Mouse (Mus musculus) spleen, postnatal 36 days (tissue): ENCODE data around the gene Gm10718.
"Not testable (repeated sequence)": the region's sequence is repeated elsewhere in the genome, so short reads cannot be mapped to it uniquely, and the experiment has no call there.

Experiments used
- DNase-seq, 2 experiments: peaks; one replicate each; pipeline ENCODE4 v3.0.0; 2022; ENCODE audit warnings: low spot score in 2 of 2, mixed read lengths in 1 of 2

Gm10718 gene

GRCm38 (mm10) chr9:3023312-3023984 is at the start of gene Gm10718:
Gm10718 (plus strand) TSS chr9:3023547.
- peak; percentile 44 to 72 for DNase-seq

- DNase-seq, result peak; percentile 9 to 26
Measured at GRCm38 (mm10) chr9:3000445-3000972, 22.8 kb upstream of the Gm10718 start, which contains the start of gene Gm10722. Gm10722 (plus strand) TSS chr9:3000922.

- peak; percentile 49 to 55 for DNase-seq
Measured at GRCm38 (mm10) chr9:3001006-3001405, 22.3 kb upstream of the Gm10718 start.

GRCm38 (mm10) chr9:3001948-3002659 is 21.2 kb upstream of the Gm10718 start:
- DNase-seq, result peak; percentile 100

DNA sequence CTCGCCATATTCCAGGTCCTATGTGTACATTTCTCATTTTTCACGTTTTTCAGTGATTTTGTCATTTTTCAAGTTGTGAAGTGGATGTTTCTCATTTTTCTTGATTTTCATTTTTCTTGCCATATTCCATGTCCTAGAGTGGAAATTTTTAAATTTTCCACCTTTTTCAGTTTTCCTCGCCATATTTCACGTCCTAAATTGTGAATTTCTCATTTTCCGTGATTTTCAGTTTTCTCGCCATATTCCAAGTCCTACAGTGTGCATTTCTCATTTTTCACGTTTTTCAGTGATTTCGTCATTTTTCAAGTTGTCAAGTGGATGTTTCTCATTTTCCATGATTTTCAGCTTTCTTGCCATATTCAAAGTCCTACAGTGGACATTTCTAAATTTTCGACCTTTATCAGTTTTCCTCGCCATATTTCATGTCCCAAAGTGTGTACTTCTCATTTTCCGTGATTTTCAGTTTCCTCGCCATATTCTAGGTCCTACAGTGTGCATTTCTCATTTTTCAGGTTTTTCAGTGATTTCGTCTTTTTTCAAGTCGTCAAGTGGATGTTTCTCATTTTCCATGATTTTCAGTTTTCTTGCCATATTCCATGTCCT is 20.5 kb upstream of the Gm10718 start, which contains the start of gene Gm11168:
Gm11168 (plus strand) TSS at position 553 of the 603 bp plus-strand sequence.
- peak in 1 of 2 experiments; percentile 26 for DNase-seq

GRCm38 (mm10) chr9:3006179-3006578 is 17.2 kb upstream of the Gm10718 start:
- not testable (repeated sequence) for DNase-seq

- DNase-seq, result peak; percentile 89 to 94
Measured at GRCm38 (mm10) chr9:3006636-3007035, 16.7 kb upstream of the Gm10718 start.

GRCm38 (mm10) chr9:3007272-3007671 is 16.1 kb upstream of the Gm10718 start:
- DNase-seq, result not testable (repeated sequence)

GRCm38 (mm10) chr9:3009331-3009730 is 14.0 kb upstream of the Gm10718 start:
- DNase-seq, result not testable (repeated sequence)

DNA sequence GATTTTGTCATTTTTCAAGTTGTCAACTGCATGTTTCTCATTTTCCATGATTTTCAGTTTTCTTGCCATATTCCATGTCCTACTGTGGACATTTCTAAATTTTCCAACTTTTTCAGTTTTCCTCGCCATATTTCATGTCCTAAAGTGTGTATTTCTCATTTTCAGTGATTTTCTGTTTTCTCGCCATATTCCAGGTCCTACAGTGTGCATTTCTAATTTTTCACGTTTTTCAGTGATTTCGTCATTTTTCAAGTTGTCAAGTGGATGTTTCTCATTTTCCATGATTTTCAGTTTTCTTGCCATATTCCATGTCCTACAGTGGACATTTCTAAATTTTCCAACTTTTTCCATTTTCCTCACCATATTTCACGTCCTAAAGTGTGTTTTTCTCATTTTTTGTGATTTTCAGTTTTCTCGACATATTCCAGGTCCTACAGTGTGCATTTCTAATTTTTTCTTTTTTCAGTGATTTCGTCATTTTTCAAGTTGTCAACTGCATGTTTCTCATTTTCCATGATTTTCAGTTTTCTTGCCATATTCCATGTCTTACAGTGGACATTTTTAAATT is 11.2 kb upstream of the Gm10718 start:
- DNase-seq, result not testable (repeated sequence)

DNA sequence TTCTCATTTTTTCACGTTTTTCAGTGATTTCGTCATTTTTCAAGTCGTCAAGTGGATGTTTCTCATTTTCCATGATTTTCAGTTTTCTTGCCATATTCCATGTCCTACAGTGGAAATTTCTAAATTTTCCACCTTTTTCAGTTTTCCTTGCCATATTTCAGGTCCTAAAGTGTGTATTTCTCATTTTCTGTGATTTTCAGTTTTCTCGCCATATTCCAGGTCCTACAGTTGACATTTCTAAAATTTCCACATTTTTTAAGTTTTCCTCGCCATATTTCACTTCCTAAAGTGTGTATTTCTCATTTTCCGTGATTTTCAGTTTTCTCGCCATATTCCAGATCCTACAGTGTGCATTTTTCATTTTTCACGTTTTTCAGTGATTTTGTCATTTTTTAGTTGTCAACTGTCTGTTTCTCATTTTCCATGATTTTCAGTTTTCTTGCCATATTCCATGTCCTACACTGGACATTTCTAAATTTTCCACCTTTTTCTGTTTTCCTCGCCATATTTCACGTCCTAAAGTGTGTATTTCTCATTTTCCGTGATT is 10.5 kb upstream of the Gm10718 start, which contains the start of gene Gm10721:
Gm10721 (plus strand) TSS at position 408 of the 547 bp plus-strand sequence.
- DNase-seq, result not testable (repeated sequence)

GRCm38 (mm10) chr9:3015354-3015753 is 8.0 kb upstream of the Gm10718 start, which contains the start of gene Gm10720:
Gm10720 (plus strand) TSS chr9:3015654.
- DNase-seq, result not testable (repeated sequence)

DNA sequence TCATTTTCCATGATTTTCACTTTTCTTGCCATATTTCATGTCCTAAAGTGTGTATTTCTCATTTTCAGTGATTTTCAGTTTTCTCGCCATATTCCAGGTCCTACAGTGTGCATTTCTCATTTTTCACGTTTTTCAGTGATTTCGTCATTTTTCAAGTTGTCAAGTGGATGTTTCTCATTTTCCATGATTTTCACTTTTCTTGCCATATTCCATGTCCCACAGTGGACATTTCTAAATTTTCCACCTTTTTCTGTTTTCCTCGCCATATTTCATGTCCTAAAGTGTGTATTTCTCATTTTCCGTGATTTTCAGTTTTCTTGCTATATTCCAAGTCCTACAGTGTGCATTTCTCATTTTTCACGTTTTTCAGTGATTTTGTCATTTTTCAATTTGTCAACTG is 7.5 kb upstream of the Gm10718 start:
- peak; percentile 18 to 44 for DNase-seq

DNA sequence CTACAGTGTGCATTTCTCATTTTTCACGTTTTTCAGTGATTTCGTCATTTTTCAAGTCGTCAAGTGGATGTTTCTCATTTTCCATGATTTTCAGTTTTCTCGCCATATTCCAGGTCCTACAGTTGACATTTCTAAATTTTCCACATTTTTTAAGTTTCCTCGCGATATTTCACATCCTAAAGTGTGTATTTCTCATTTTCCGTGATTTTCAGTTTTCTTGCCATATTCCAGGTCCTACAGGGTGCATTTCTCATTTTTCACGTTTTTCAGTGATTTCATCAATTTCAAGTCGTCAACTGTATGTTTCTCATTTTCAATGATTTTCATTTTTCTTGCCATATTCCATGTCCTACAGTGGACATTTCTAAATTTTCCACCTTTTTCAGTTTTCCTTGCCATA is 6.2 kb upstream of the Gm10718 start, which contains the start of gene Gm10719:
Gm10719 (plus strand) TSS at position 301 of the 400 bp plus-strand sequence.
- DNase-seq, result not testable (repeated sequence)

- peak; percentile 30 to 100 for DNase-seq
Measured at GRCm38 (mm10) chr9:3018944-3019343, 4.4 kb upstream of the Gm10718 start.

- DNase-seq, result peak; percentile 86 to 94
Measured at GRCm38 (mm10) chr9:3019835-3020727, 3.3 kb upstream of the Gm10718 start.

- DNase-seq, result peak; percentile 84 to 89
Measured at GRCm38 (mm10) chr9:3022316-3023008, 885 bp upstream of the Gm10718 start.

- peak; percentile 87 to 91 for DNase-seq
Measured at GRCm38 (mm10) chr9:3023985-3024648, 770 bp downstream of the Gm10718 start.

GRCm38 (mm10) chr9:3024912-3025467 is 1.6 kb downstream of the Gm10718 start, which contains the start of gene Gm10717:
Gm10717 (plus strand) TSS chr9:3025417.
- peak; percentile 74 to 85 for DNase-seq
